Mouse (Mus musculus) lung, embryonic 16.5 days (tissue): ENCODE measurements around the gene Tbc1d16. TPM values are rescaled to one million over a fixed set of nuclear protein-coding genes. Genes with fewer than 3 reads are reported as not detected.
"Not testable (repeated sequence)": the region's sequence is repeated elsewhere in the genome, so short reads cannot be mapped to it uniquely, and the experiment has no call there.

ENCODE experiments used
- ATAC-seq: fragments of 200-750 bp; cut with Nextera tagmentation; 2 replicates; pipeline ENCODE4 v1.8.0; 2017; ENCODE audit warnings: low read depth, mild to moderate bottlenecking, moderate library complexity
- H3K27ac ChIP-seq: fragments of 300-500 bp; sonication (generic); 2 replicates; pipeline ENCODE4 v1.5.1; 2014; ENCODE audit warnings: mild to moderate bottlenecking, control low read depth, low read length
- H3K27me3 ChIP-seq: fragments of 300-500 bp; sonication (generic); 2 replicates; pipeline ENCODE4 v1.6.1; 2014; ENCODE audit warnings: low read depth, low read length, mixed read lengths; ENCODE audit not compliant: control insufficient read depth, insufficient read depth
- H3K36me3 ChIP-seq: fragments of 300-500 bp; sonication (generic); 2 replicates; pipeline ENCODE4 v1.6.1; 2014; ENCODE audit warnings: low read length; ENCODE audit not compliant: control insufficient read depth, insufficient read depth
- H3K4me1 ChIP-seq: fragments of 300-500 bp; sonication (generic); replicated peaks from 2 replicates; pipeline ENCODE4 v1.6.1; 2014; ENCODE audit warnings: low read length, mixed read lengths; ENCODE audit not compliant: control insufficient read depth, insufficient read depth
- H3K4me2 ChIP-seq: fragments of 300-500 bp; sonication (generic); 2 replicates; pipeline ENCODE4 v1.6.1; 2014; ENCODE audit warnings: low read depth, low read length, control low read depth
- H3K4me3 ChIP-seq: fragments of 300-500 bp; sonication (generic); 2 replicates; pipeline ENCODE4 v1.5.1; 2014; ENCODE audit warnings: mild to moderate bottlenecking, low read length, control low read depth
- H3K9ac ChIP-seq: fragments of 300-500 bp; sonication (generic); 2 replicates; pipeline ENCODE4 v1.6.1; 2014; ENCODE audit warnings: low read length, control low read depth
- H3K9me3 ChIP-seq: fragments of 300-500 bp; sonication (generic); 2 replicates; pipeline ENCODE4 v1.6.1; 2016; ENCODE audit warnings: low read length; ENCODE audit not compliant: control insufficient read depth
- WGBS: fragments of 180-500 bp; shearing (Covaris S2); extraction: QIAGEN DNeasy Blood & Tissue Kit; methylation state at CpG from one replicate; pipeline ENCODE4 v1.1.7; 2014; 5-methylcytosine and 5-hydroxymethylcytosine counted together
- polyA plus RNA-seq: library from polyadenylated mRNA; unstranded; fragments of >200 nt; fragmentation: Nextera tagmentation; extraction: Ambion mirVana; gene quantifications from 2 replicates; pipeline ENCODE4 v1.2.1, GENCODE M21; 2015

Gene Tbc1d16
- polyA plus RNA-seq, 1 experiment from 2014 or later: 19.4 TPM

GRCm38 (mm10) chr11:119106289-119106688 lies 122.0 kb downstream of the Tbc1d16 start:
- Histone ChIP-seq H3K4me1 (peaks cover 17% of the 10 kb centered on the region), H3K27me3 (no peaks in the 10 kb centered on the region; the same call in 1 of the 2 replicates), H3K36me3 (no peaks in the 10 kb centered on the region), H3K4me2 (no peak overlapping the region), H3K9me3 (no peaks in the 10 kb centered on the region), H3K4me3 (no peak overlapping the region), H3K9ac (no peak overlapping the region; the same call in 1 of the 2 replicates), H3K27ac (no peak overlapping the region)
- WGBS: 26% methylated on average over 5 of the region's 6 CpGs
- ATAC-seq: no peak

GRCm38 (mm10) chr11:119105748-119106147 lies 122.6 kb downstream of the Tbc1d16 start:
- peak; percentile 32 for ATAC-seq
- H3K27ac ChIP-seq: no peak overlapping the region
- H3K4me1 ChIP-seq: peaks cover 17% of the 10 kb centered on the region
- no peaks in the 10 kb centered on the region; the same call in 1 of the 2 replicates for H3K27me3 ChIP-seq
- H3K4me2 ChIP-seq: no peak overlapping the region
- peak overlapping the region; percentile 14; the same call in 1 of the 2 replicates for H3K9ac ChIP-seq
- no peak overlapping the region for H3K4me3 ChIP-seq
- H3K36me3 ChIP-seq: no peaks in the 10 kb centered on the region
- H3K9me3 ChIP-seq: no peaks in the 10 kb centered on the region
- WGBS: 17% methylated on average over 8 of the region's 8 CpGs

- Histone ChIP-seq H3K9me3 (no peaks in the 10 kb centered on the region), H3K4me3 (no peak overlapping the region), H3K27ac (no peak overlapping the region), H3K4me2 (no peak overlapping the region), H3K36me3 (no peaks in the 10 kb centered on the region), H3K9ac (no peak overlapping the region), H3K27me3 (no peaks in the 10 kb centered on the region; the same call in 1 of the 2 replicates), H3K4me1 (peaks cover 17% of the 10 kb centered on the region)
- peak; percentile 44; the same call in 1 of the 2 replicates for ATAC-seq
- 40% methylated on average over 7 of the region's 7 CpGs for whole genome bisulfite sequencing
These were observed 123.2 kb downstream of the Tbc1d16 start for GRCm38 (mm10) chr11:119105071-119105609.

GRCm38 (mm10) chr11:119103991-119104390 lies 124.3 kb downstream of the Tbc1d16 start:
- WGBS: 74% methylated on average over 3 of the region's 3 CpGs
- H3K4me3 ChIP-seq: no peak overlapping the region

GRCm38 (mm10) chr11:119100355-119100754 lies 127.9 kb downstream of the Tbc1d16 start:
- ATAC-seq, H3K9ac ChIP-seq, H3K27ac ChIP-seq, H3K4me3 ChIP-seq, H3K4me1 ChIP-seq, H3K9me3 ChIP-seq, H3K27me3 ChIP-seq, H3K4me2 ChIP-seq, H3K36me3 ChIP-seq: not testable (repeated sequence)
- 68% methylated on average over 4 of the region's 4 CpGs for WGBS

More at GRCm38 (mm10) chr11:119103991-119104390, 124.3 kb downstream of the Tbc1d16 start:
- Histone ChIP-seq H3K9ac (no peak overlapping the region), H3K9me3 (no peaks in the 10 kb centered on the region), H3K27me3 (no peaks in the 10 kb centered on the region; the same call in 1 of the 2 replicates), H3K36me3 (no peaks in the 10 kb centered on the region), H3K27ac (no peak overlapping the region), H3K4me1 (peaks cover 14% of the 10 kb centered on the region), H3K4me2 (no peak overlapping the region)
- no peak for ATAC-seq

GRCm38 (mm10) chr11:119098202-119098601 lies 130.1 kb downstream of the Tbc1d16 start:
- Histone ChIP-seq H3K9ac (no peak overlapping the region), H3K4me3 (no peak overlapping the region), H3K27ac (no peak overlapping the region), H3K4me2 (no peak overlapping the region), H3K36me3 (no peaks in the 10 kb centered on the region), H3K27me3 (no peaks in the 10 kb centered on the region), H3K9me3 (no peaks in the 10 kb centered on the region), H3K4me1 (no peaks in the 10 kb centered on the region)
- WGBS: 70% methylated on average over 4 of the region's 4 CpGs
- no peak for ATAC-seq

GRCm38 (mm10) chr11:119095441-119095840 lies 132.9 kb downstream of the Tbc1d16 start:
- Histone ChIP-seq H3K9me3 (no peaks in the 10 kb centered on the region), H3K4me1 (peaks cover 8% of the 10 kb centered on the region), H3K4me3 (no peak overlapping the region), H3K27me3 (no peaks in the 10 kb centered on the region), H3K36me3 (no peaks in the 10 kb centered on the region), H3K4me2 (no peak overlapping the region), H3K27ac (no peak overlapping the region), H3K9ac (no peak overlapping the region)
- no peak for ATAC-seq
- WGBS: 40% methylated on average over 3 of the region's 3 CpGs

GRCm38 (mm10) chr11:119093322-119093721 lies 135.0 kb downstream of the Tbc1d16 start:
- peaks cover 8% of the 10 kb centered on the region for H3K27me3 ChIP-seq
- H3K9ac ChIP-seq: no peak overlapping the region
- WGBS: 61% methylated on average over 1 of the region's 1 CpGs
- no peak for ATAC-seq
- H3K4me1 ChIP-seq: peaks cover 27% of the 10 kb centered on the region
- H3K36me3 ChIP-seq: no peaks in the 10 kb centered on the region
- no peak overlapping the region for H3K4me2 ChIP-seq
- no peak overlapping the region for H3K27ac ChIP-seq
- H3K9me3 ChIP-seq: no peaks in the 10 kb centered on the region
- no peak overlapping the region for H3K4me3 ChIP-seq
